Mouse (Mus musculus) CH12.LX (cell line): ENCODE measurements at regions not wholly inside any gene's neighbourhood (a gene's known extent, or its start where the extent isn't known, plus 50 kb on each side); places are given as distances from the start of the nearest gene placed in this dataset.
"Not testable (repeated sequence)": the region's sequence is repeated elsewhere in the genome, so short reads cannot be mapped to it uniquely, and the experiment has no call there.

Experiments
- CHD2 ChIP-seq: IDR thresholded peaks from 2 replicates; pipeline ENCODE4 v1.6.1; 2011; ENCODE audit warnings: low read length, improper control_type of control experiment
- CTCF ChIP-seq, 2 experiments: IDR thresholded peaks in 1 of 2; conservative IDR thresholded peaks in 1 of 2; 2 replicates each; pipeline ENCODE4 v1.5.1; 2011 to 2012; ENCODE audit warnings: low read depth in 2 of 2, low read length in 2 of 2, improper control_type of control experiment in 1 of 2, inconsistent platforms in 1 of 2, mild to moderate bottlenecking in 1 of 2, moderate library complexity in 1 of 2
- ELF1 ChIP-seq: IDR thresholded peaks from 2 replicates; pipeline ENCODE4 v1.6.1; 2014; ENCODE audit warnings: low read depth, mild to moderate bottlenecking, inconsistent platforms, low read length, improper control_type of control experiment
- EP300 ChIP-seq: IDR thresholded peaks from 2 replicates; pipeline ENCODE4 v1.6.1; 2011; ENCODE audit warnings: low read length, improper control_type of control experiment
- GABPA ChIP-seq: IDR thresholded peaks from 2 replicates; pipeline ENCODE4 v1.6.1; 2012; ENCODE audit warnings: low read depth, low read length, improper control_type of control experiment, inconsistent platforms; ENCODE audit not compliant: insufficient replicate concordance
- HCFC1 ChIP-seq: IDR thresholded peaks from 2 replicates; pipeline ENCODE4 v1.6.1; 2012; ENCODE audit warnings: low read depth, mild to moderate bottlenecking, inconsistent platforms, low read length, improper control_type of control experiment
- KAT2A ChIP-seq: IDR thresholded peaks from 2 replicates; pipeline ENCODE4 v1.6.1; 2012; ENCODE audit warnings: low read length, improper control_type of control experiment, inconsistent platforms; ENCODE audit not compliant: insufficient replicate concordance
- MAX ChIP-seq: IDR thresholded peaks from 2 replicates; pipeline ENCODE4 v1.6.1; 2011; ENCODE audit warnings: low read length, improper control_type of control experiment
- POLR2A ChIP-seq: IDR thresholded peaks from 2 replicates; pipeline ENCODE4 v1.6.1; 2011; ENCODE audit warnings: low read depth, mild to moderate bottlenecking, improper control_type of control experiment, low read length
- UBTF ChIP-seq: IDR thresholded peaks from 2 replicates; pipeline ENCODE4 v1.6.1; 2012; ENCODE audit warnings: low read depth, mild to moderate bottlenecking, inconsistent platforms, low read length, improper control_type of control experiment, moderate library complexity
- USF2 ChIP-seq: conservative IDR thresholded peaks from 2 replicates; pipeline ENCODE4 v1.6.1; 2011; ENCODE audit warnings: low read depth, low read length, improper control_type of control experiment
- ZKSCAN1 ChIP-seq: IDR thresholded peaks from 2 replicates; pipeline ENCODE4 v1.6.1; 2012; ENCODE audit warnings: low read depth, inconsistent platforms, low read length, improper control_type of control experiment, borderline replicate concordance
- ZNF384 ChIP-seq: IDR thresholded peaks from 2 replicates; pipeline ENCODE4 v1.6.1; 2012; ENCODE audit warnings: low read depth, low read length, improper control_type of control experiment, inconsistent platforms

DNA sequence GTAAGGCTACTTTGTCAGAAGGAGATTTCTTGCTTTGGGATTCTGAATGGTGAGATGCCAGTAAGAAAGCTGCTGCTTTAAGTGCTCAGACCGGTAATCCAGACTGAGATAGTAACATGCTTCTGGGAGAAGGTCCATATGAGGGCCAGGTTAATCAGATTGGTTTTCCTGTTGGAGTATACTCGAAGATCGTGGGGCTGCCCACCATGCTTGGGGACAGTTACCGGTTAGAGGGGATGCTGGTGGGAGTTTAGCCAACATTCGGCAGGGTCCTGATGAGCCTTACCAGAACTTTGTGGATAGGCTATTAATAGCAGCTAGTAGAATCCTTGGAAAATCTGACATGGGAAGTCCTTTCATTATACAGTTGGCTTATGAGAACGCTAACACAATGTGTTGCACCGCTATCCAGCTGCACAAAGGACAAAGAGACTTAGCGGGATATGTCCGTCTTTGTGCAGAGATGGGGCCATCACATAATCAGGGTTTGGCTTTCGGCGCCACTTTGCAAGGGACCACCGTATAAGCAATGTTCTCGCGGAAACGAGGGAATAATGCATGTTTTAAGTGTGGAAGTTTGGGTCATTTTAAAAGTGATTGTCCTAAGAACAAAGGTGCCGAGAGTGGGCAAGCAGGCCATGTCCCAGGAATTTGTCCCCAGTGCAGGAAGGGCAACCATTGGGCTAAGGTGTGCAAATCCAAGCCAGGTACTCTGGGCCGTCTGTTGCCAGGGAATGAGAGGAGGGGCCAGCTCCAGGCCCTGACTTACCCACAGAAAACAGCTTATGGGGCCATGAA is 75.4 kb upstream of the Lemd2 start:
- not testable (repeated sequence) for TF ChIP-seq CTCF (conservative IDR thresholded peaks at IDR 0.05 in 1 of 2, IDR thresholded peaks at IDR 0.05 in 1 of 2; ENCODE audit: low read depth in 2 of 2, low read length in 2 of 2); EP300; MAX; POLR2A; USF2; UBTF; ELF1; ZNF384; HCFC1; CHD2; GABPA; ZKSCAN1; KAT2A
